Mouse (Mus musculus): ENCODE measurements around the gene Elfn1.

DNA sequence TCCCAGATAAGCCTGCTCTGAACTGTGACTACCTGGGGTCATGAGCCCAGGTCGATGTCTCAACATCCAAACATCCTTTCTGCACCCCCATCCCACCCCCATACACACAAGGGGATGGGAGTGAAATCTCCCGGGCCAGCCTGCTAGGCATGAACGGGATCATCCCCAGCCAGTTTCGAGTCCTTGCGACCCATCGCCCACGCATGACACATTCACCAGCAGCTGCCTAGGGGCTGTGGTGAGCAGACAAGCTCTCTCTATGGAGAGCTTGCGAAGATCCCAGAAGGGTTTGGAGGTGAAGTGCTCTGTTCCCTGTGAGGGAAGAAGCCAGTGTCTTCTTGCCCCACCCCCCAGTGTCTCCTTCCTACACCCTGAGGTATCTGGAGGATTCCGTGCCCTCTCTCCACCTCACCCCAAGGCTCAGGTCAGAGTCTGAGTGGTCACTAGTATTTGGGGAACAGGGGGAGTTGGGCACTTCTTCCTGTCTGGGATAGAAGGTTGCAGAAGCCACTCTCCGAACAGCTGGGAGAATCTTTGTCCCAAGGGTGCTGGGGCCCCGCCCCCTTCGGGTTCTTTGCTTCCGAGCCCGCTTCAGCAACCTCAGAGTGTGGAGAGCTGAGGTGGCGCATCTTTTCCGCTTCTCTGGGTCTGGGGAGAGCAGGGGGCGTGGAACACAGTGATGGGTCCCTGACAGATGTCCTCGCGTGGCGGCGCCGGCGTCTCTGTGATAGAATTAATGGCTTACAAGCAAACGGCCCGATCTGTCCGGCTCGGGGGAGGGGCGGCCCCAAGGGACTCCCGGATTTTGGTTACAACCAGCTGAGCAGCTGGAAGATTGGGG is 2.2 kb downstream of the Elfn1 start:
- TF ChIP-seq CTCF (IDR thresholded peaks at IDR 0.05; ENCODE audit: control insufficient read depth, insufficient read depth, low read length): no peak
- no peak for TF ChIP-seq POLR2A (IDR thresholded peaks at IDR 0.05; ENCODE audit: borderline replicate concordance, control insufficient read depth, low read depth, low read length)

All from bone marrow, adult 2 months (tissue).